Mouse (Mus musculus): ENCODE measurements around the gene Fam120b. TPM values are rescaled to one million over a fixed set of nuclear protein-coding genes. Genes with fewer than 3 reads are reported as not detected.

Fam120b gene
- total RNA-seq, 2 experiments from 2014 or later = 44.0 to 46.6 TPM

GRCm38 (mm10) chr17:15378413-15379109 is 17.4 kb upstream of the Fam120b start:
- DNase-seq (ENCODE audit: low spot score in 2 of 2) = no peak

GRCm38 (mm10) chr17:15379741-15380526 is 16.1 kb upstream of the Fam120b start:
- no peak for DNase-seq (ENCODE audit: low spot score in 2 of 2)

- DNase-seq (ENCODE audit: low spot score in 2 of 2) = peak in 1 of 2 experiments; percentile 36
These were observed 15.4 kb upstream of the Fam120b start for GRCm38 (mm10) chr17:15380641-15381051.

GRCm38 (mm10) chr17:15381092-15381860 is 14.7 kb upstream of the Fam120b start:
- DNase-seq (ENCODE audit: low spot score in 2 of 2) = no peak

- no peak for DNase-seq (ENCODE audit: low spot score in 2 of 2)
These were observed 13.9 kb upstream of the Fam120b start for GRCm38 (mm10) chr17:15381869-15382660.

GRCm38 (mm10) chr17:15383360-15383759 is 12.6 kb upstream of the Fam120b start:
- no peak for DNase-seq (ENCODE audit: low spot score in 2 of 2)

- DNase-seq (ENCODE audit: low spot score in 2 of 2) = no peak
These were observed 7.1 kb upstream of the Fam120b start for GRCm38 (mm10) chr17:15388892-15389291.

- DNase-seq (ENCODE audit: low spot score in 2 of 2) = no peak
These were observed 6.6 kb upstream of the Fam120b start for GRCm38 (mm10) chr17:15389356-15389755.

GRCm38 (mm10) chr17:15401716-15402115 is 5.7 kb downstream of the Fam120b start:
- no peak for DNase-seq (ENCODE audit: low spot score in 2 of 2)

GRCm38 (mm10) chr17:15406576-15406975 is 10.6 kb downstream of the Fam120b start:
- DNase-seq (ENCODE audit: low spot score in 2 of 2) = no peak

- peak; percentile 31 to 55 for DNase-seq (ENCODE audit: low spot score in 2 of 2)
These were observed 13.3 kb downstream of the Fam120b start for GRCm38 (mm10) chr17:15409261-15409660.

- DNase-seq (ENCODE audit: low spot score in 2 of 2) = no peak
These were observed 14.9 kb downstream of the Fam120b start for GRCm38 (mm10) chr17:15410861-15411260.

- no peak for DNase-seq (ENCODE audit: low spot score in 2 of 2)
These were observed 20.7 kb downstream of the Fam120b start for GRCm38 (mm10) chr17:15416596-15417215.

- DNase-seq (ENCODE audit: low spot score in 2 of 2) = no peak
These were observed 23.5 kb downstream of the Fam120b start for GRCm38 (mm10) chr17:15419534-15419933.

GRCm38 (mm10) chr17:15420021-15420603 is 24.1 kb downstream of the Fam120b start:
- peak in 1 of 2 experiments; percentile 39 for DNase-seq (ENCODE audit: low spot score in 2 of 2)

- DNase-seq (ENCODE audit: low spot score in 2 of 2) = no peak
These were observed 25.4 kb downstream of the Fam120b start for GRCm38 (mm10) chr17:15421446-15421845.

GRCm38 (mm10) chr17:15422666-15423065 is 26.7 kb downstream of the Fam120b start:
- DNase-seq (ENCODE audit: low spot score in 2 of 2) = no peak

- peak; percentile 69 to 77 for DNase-seq (ENCODE audit: low spot score in 2 of 2)
These were observed 27.2 kb downstream of the Fam120b start for GRCm38 (mm10) chr17:15423080-15423765.

- no peak for DNase-seq (ENCODE audit: low spot score in 2 of 2)
These were observed 29.9 kb downstream of the Fam120b start for GRCm38 (mm10) chr17:15425931-15426330.

Measured in left cerebral cortex, adult 18-20 months (tissue).